Mouse (Mus musculus): ENCODE measurements around the gene Foxj3. TPM values are rescaled to one million over a fixed set of nuclear protein-coding genes. Genes with fewer than 3 reads are reported as not detected.

Foxj3 gene
- polyA plus RNA-seq, 1 experiment from 2014 or later = 28.5 TPM

GRCm38 (mm10) chr4:119512731-119513141 is 24.1 kb upstream of the Foxj3 start:
- ATAC-seq (ENCODE audit: insufficient read depth) (no peak), DNase-seq (no peak)
- Histone ChIP-seq H3K9me3 (ENCODE audit: low read depth, low read length) (no peaks in the 10 kb centered on the region), H3K9ac (no peak overlapping the region), H3K4me3 (ENCODE audit: low read depth, low read length) (no peak overlapping the region), H3K4me1 (ENCODE audit: insufficient read depth) (no peaks in the 10 kb centered on the region), H3K27me3 (ENCODE audit: insufficient read depth, low read length) (no peaks in the 10 kb centered on the region), H3K36me3 (ENCODE audit: insufficient read depth) (no peaks in the 10 kb centered on the region), H3K4me2 (no peak overlapping the region), H3K27ac (ENCODE audit: low read depth) (no peak overlapping the region)
- 36% methylated on average over 3 of the region's 3 CpGs for WGBS
- no peak for TF ChIP-seq CTCF (IDR thresholded peaks at IDR 0.05; ENCODE audit: low read depth)

GRCm38 (mm10) chr4:119523575-119523974 is 13.2 kb upstream of the Foxj3 start:
- H3K36me3 ChIP-seq (ENCODE audit: insufficient read depth) = no peaks in the 10 kb centered on the region
- no peaks in the 10 kb centered on the region for H3K9me3 ChIP-seq (ENCODE audit: low read depth, low read length)
- no peak overlapping the region for H3K27ac ChIP-seq (ENCODE audit: low read depth)
- H3K4me2 ChIP-seq = no peak overlapping the region
- no peaks in the 10 kb centered on the region for H3K27me3 ChIP-seq (ENCODE audit: insufficient read depth, low read length)
- no peak for DNase-seq
- H3K9ac ChIP-seq = no peak overlapping the region
- TF ChIP-seq CTCF (IDR thresholded peaks at IDR 0.05; ENCODE audit: low read depth) = no peak
- H3K4me3 ChIP-seq (ENCODE audit: low read depth, low read length) = no peak overlapping the region
- ATAC-seq (ENCODE audit: insufficient read depth) = no peak
- no peaks in the 10 kb centered on the region for H3K4me1 ChIP-seq (ENCODE audit: insufficient read depth)
- WGBS = 85% methylated on average over 4 of the region's 4 CpGs

GRCm38 (mm10) chr4:119524010-119524409 is 12.8 kb upstream of the Foxj3 start:
- Histone ChIP-seq H3K4me3 (ENCODE audit: low read depth, low read length) (no peak overlapping the region), H3K9ac (no peak overlapping the region), H3K27ac (ENCODE audit: low read depth) (no peak overlapping the region), H3K36me3 (ENCODE audit: insufficient read depth) (no peaks in the 10 kb centered on the region), H3K27me3 (ENCODE audit: insufficient read depth, low read length) (no peaks in the 10 kb centered on the region), H3K4me2 (no peak overlapping the region), H3K9me3 (ENCODE audit: low read depth, low read length) (no peaks in the 10 kb centered on the region), H3K4me1 (ENCODE audit: insufficient read depth) (no peaks in the 10 kb centered on the region)
- 88% methylated on average over 1 of the region's 1 CpGs for WGBS
- DNase-seq = no peak
- ATAC-seq (ENCODE audit: insufficient read depth) = no peak
- no peak for TF ChIP-seq CTCF (IDR thresholded peaks at IDR 0.05; ENCODE audit: low read depth)

- Histone ChIP-seq H3K27ac (ENCODE audit: low read depth) (no peak overlapping the region), H3K9me3 (ENCODE audit: low read depth, low read length) (no peaks in the 10 kb centered on the region), H3K4me3 (ENCODE audit: low read depth, low read length) (no peak overlapping the region), H3K9ac (no peak overlapping the region), H3K27me3 (ENCODE audit: insufficient read depth, low read length) (no peaks in the 10 kb centered on the region), H3K36me3 (ENCODE audit: insufficient read depth) (no peaks in the 10 kb centered on the region), H3K4me2 (no peak overlapping the region), H3K4me1 (ENCODE audit: insufficient read depth) (no peaks in the 10 kb centered on the region)
- TF ChIP-seq CTCF (IDR thresholded peaks at IDR 0.05; ENCODE audit: low read depth) = no peak
- DNase-seq (no peak), ATAC-seq (ENCODE audit: insufficient read depth) (no peak)
- 87% methylated on average over 2 of the region's 2 CpGs for WGBS
Measured at GRCm38 (mm10) chr4:119524466-119524865, 12.3 kb upstream of the Foxj3 start.

- H3K4me2 ChIP-seq = no peak overlapping the region
- no peaks in the 10 kb centered on the region for H3K36me3 ChIP-seq (ENCODE audit: insufficient read depth)
- no peak overlapping the region for H3K27ac ChIP-seq (ENCODE audit: low read depth)
- H3K4me1 ChIP-seq (ENCODE audit: insufficient read depth) = no peaks in the 10 kb centered on the region
- no peak for ATAC-seq (ENCODE audit: insufficient read depth)
- no peak for TF ChIP-seq CTCF (IDR thresholded peaks at IDR 0.05; ENCODE audit: low read depth)
- no peaks in the 10 kb centered on the region for H3K27me3 ChIP-seq (ENCODE audit: insufficient read depth, low read length)
- DNase-seq = no peak
- no peak overlapping the region for H3K4me3 ChIP-seq (ENCODE audit: low read depth, low read length)
- no peak overlapping the region for H3K9ac ChIP-seq
- no peaks in the 10 kb centered on the region for H3K9me3 ChIP-seq (ENCODE audit: low read depth, low read length)
Measured at GRCm38 (mm10) chr4:119526329-119526845, 10.4 kb upstream of the Foxj3 start.

GRCm38 (mm10) chr4:119531813-119532212 is 5.0 kb upstream of the Foxj3 start:
- H3K4me2 ChIP-seq = no peak overlapping the region
- peak; percentile 16 for DNase-seq
- H3K4me1 ChIP-seq (ENCODE audit: insufficient read depth) = no peaks in the 10 kb centered on the region
- no peak for ATAC-seq (ENCODE audit: insufficient read depth)
- no peaks in the 10 kb centered on the region for H3K36me3 ChIP-seq (ENCODE audit: insufficient read depth)
- H3K9ac ChIP-seq = no peak overlapping the region
- no peak overlapping the region for H3K27ac ChIP-seq (ENCODE audit: low read depth)
- WGBS = 63% methylated on average over 2 of the region's 2 CpGs
- H3K9me3 ChIP-seq (ENCODE audit: low read depth, low read length) = no peaks in the 10 kb centered on the region
- no peak overlapping the region for H3K4me3 ChIP-seq (ENCODE audit: low read depth, low read length)
- H3K27me3 ChIP-seq (ENCODE audit: insufficient read depth, low read length) = no peaks in the 10 kb centered on the region
- peak; percentile 30; the same call in 1 of the 2 replicates for TF ChIP-seq CTCF (IDR thresholded peaks at IDR 0.05; ENCODE audit: low read depth)

- H3K27ac ChIP-seq (ENCODE audit: low read depth) = no peak overlapping the region
- H3K9ac ChIP-seq = no peak overlapping the region
- H3K4me1 ChIP-seq (ENCODE audit: insufficient read depth) = no peaks in the 10 kb centered on the region; the same call in 1 of the 2 replicates
- 22% methylated on average over 4 of the region's 4 CpGs for WGBS
- no peak for ATAC-seq (ENCODE audit: insufficient read depth)
- H3K4me3 ChIP-seq (ENCODE audit: low read depth, low read length) = no peak overlapping the region
- H3K9me3 ChIP-seq (ENCODE audit: low read depth, low read length) = no peaks in the 10 kb centered on the region
- no peak for TF ChIP-seq CTCF (IDR thresholded peaks at IDR 0.05; ENCODE audit: low read depth)
- H3K27me3 ChIP-seq (ENCODE audit: insufficient read depth, low read length) = no peaks in the 10 kb centered on the region
- H3K36me3 ChIP-seq (ENCODE audit: insufficient read depth) = no peaks in the 10 kb centered on the region
- DNase-seq = peak; percentile 13
- no peak overlapping the region for H3K4me2 ChIP-seq
Measured at GRCm38 (mm10) chr4:119535103-119535502, 1.7 kb upstream of the Foxj3 start.

- Histone ChIP-seq H3K27ac (ENCODE audit: low read depth) (no peak overlapping the region), H3K27me3 (ENCODE audit: insufficient read depth, low read length) (no peaks in the 10 kb centered on the region), H3K4me1 (ENCODE audit: insufficient read depth) (no peaks in the 10 kb centered on the region; the same call in 1 of the 2 replicates), H3K9me3 (ENCODE audit: low read depth, low read length) (no peaks in the 10 kb centered on the region), H3K4me3 (ENCODE audit: low read depth, low read length) (no peak overlapping the region), H3K9ac (no peak overlapping the region), H3K4me2 (no peak overlapping the region), H3K36me3 (ENCODE audit: insufficient read depth) (no peaks in the 10 kb centered on the region)
- WGBS = 76% methylated on average over 4 of the region's 4 CpGs
- ATAC-seq (ENCODE audit: insufficient read depth) (no peak), DNase-seq (no peak)
- TF ChIP-seq CTCF (IDR thresholded peaks at IDR 0.05; ENCODE audit: low read depth) = no peak
Measured at GRCm38 (mm10) chr4:119537436-119537835, 632 bp downstream of the Foxj3 start.
